Mouse (Mus musculus) olfactory bulb, adult 2 months (tissue): ENCODE data around the gene Kcnc3.

Source experiments
- CTCF ChIP-seq: fragments of 200-500 bp; IDR thresholded peaks from 2 replicates; pipeline ENCODE4 v1.5.1; 2012; ENCODE audit warnings: low read depth, mild to moderate bottlenecking, low read length, moderate library complexity; ENCODE audit not compliant: insufficient read depth
- POLR2A ChIP-seq: fragments of 200-500 bp; IDR thresholded peaks from 2 replicates; pipeline ENCODE4 v1.6.1; 2012; ENCODE audit warnings: mild to moderate bottlenecking, low read depth, low read length, moderate library complexity; ENCODE audit not compliant: insufficient read depth

DNA sequence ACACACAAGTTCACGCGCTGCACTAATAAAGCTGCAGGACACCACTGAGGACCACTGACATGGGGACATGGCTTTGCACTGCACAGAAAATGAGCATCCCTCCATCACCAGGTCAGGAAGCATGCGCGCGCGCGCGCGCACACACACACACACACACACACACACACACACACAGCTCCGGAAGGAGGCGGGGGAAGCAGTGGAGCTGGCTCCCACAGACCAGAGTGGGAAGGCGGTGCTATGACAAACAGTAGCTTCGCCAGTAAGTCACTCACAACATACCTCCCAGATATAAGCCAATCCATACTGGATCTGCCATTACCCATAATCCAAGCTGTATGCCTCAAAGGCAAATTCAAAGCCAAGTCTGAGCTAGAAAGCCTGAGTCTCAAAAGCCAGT is 43.4 kb upstream of the Kcnc3 start:
- no peak for TF ChIP-seq CTCF
- TF ChIP-seq POLR2A, result no peak
